Mouse (Mus musculus) midbrain, embryonic 16.5 days (tissue): ENCODE results near the gene Gls. TPM values are rescaled to one million over a fixed set of nuclear protein-coding genes. Genes with fewer than 3 reads are reported as not detected.

Experiments used
- ATAC-seq: fragments of 200-750 bp; cut with Nextera tagmentation; 2 replicates; pipeline ENCODE4 v1.8.0; 2017; ENCODE audit warnings: moderate TSS enrichment
- H3K27ac ChIP-seq: fragments of 300-500 bp; sonication (generic); 2 replicates; pipeline ENCODE4 v1.5.1; 2014; ENCODE audit warnings: mild to moderate bottlenecking, low read length, mixed read lengths
- H3K27me3 ChIP-seq: fragments of 300-500 bp; sonication (generic); 2 replicates; pipeline ENCODE4 v1.6.1; 2014; ENCODE audit warnings: low read depth, low read length, mixed read lengths; ENCODE audit not compliant: control insufficient read depth, insufficient read depth
- H3K36me3 ChIP-seq: fragments of 300-500 bp; sonication (generic); 2 replicates; pipeline ENCODE4 v1.6.1; 2014; ENCODE audit warnings: mild to moderate bottlenecking, low read length, moderate library complexity, mixed read lengths; ENCODE audit not compliant: control insufficient read depth, insufficient read depth
- H3K4me1 ChIP-seq: fragments of 300-500 bp; sonication (generic); 2 replicates; pipeline ENCODE4 v1.6.1; 2014; ENCODE audit warnings: mild to moderate bottlenecking, low read length, mixed read lengths; ENCODE audit not compliant: control insufficient read depth, insufficient read depth
- H3K4me2 ChIP-seq: fragments of 300-500 bp; sonication (generic); 2 replicates; pipeline ENCODE4 v1.6.1; 2014; ENCODE audit warnings: mild to moderate bottlenecking, low read length, mixed read lengths
- H3K4me3 ChIP-seq: fragments of 300-500 bp; sonication (generic); 2 replicates; pipeline ENCODE4 v1.5.1; 2014; ENCODE audit warnings: low read depth, mild to moderate bottlenecking, low read length, moderate library complexity, mixed read lengths
- H3K9ac ChIP-seq: fragments of 300-500 bp; sonication (generic); 2 replicates; pipeline ENCODE4 v1.6.1; 2014; ENCODE audit warnings: low read depth, low read length, mixed read lengths
- H3K9me3 ChIP-seq: fragments of 300-500 bp; sonication (generic); replicated peaks from 2 replicates; pipeline ENCODE4 v1.6.1; 2014; ENCODE audit warnings: mild to moderate bottlenecking, low read length, mixed read lengths; ENCODE audit not compliant: control insufficient read depth, poor library complexity, severe bottlenecking
- WGBS: fragments of 180-500 bp; shearing (Covaris S2); extraction: QIAGEN DNeasy Blood & Tissue Kit; methylation state at CpG from one replicate; pipeline ENCODE4 v1.1.7; 2014; 5-methylcytosine and 5-hydroxymethylcytosine counted together
- polyA plus RNA-seq: library from polyadenylated mRNA; unstranded; fragments of >200 nt; fragmentation: Nextera tagmentation; extraction: Ambion mirVana; gene quantifications from 2 replicates; pipeline ENCODE4 v1.2.1, GENCODE M21; 2015

The Gls gene
- polyA plus RNA-seq, 1 experiment from 2014 or later = 35.0 TPM

GRCm38 (mm10) chr1:52129794-52130193 lies 103.2 kb downstream of the Gls start:
- H3K27ac ChIP-seq = no peak overlapping the region
- peaks cover 3% of the 10 kb centered on the region; the same call in 1 of the 2 replicates for H3K36me3 ChIP-seq
- H3K4me1 ChIP-seq = no peaks in the 10 kb centered on the region
- no peak overlapping the region for H3K4me2 ChIP-seq
- H3K27me3 ChIP-seq = no peaks in the 10 kb centered on the region
- H3K4me3 ChIP-seq = no peak overlapping the region
- ATAC-seq = no peak
- no peak overlapping the region for H3K9ac ChIP-seq
- 70% methylated on average over 6 of the region's 6 CpGs for WGBS
- no peaks in the 10 kb centered on the region for H3K9me3 ChIP-seq

GRCm38 (mm10) chr1:52127350-52127749 lies 105.7 kb downstream of the Gls start:
- Histone ChIP-seq H3K27ac (no peak overlapping the region), H3K4me3 (no peak overlapping the region), H3K9ac (no peak overlapping the region), H3K4me2 (no peak overlapping the region), H3K4me1 (no peaks in the 10 kb centered on the region), H3K27me3 (no peaks in the 10 kb centered on the region), H3K9me3 (no peaks in the 10 kb centered on the region), H3K36me3 (peaks cover 3% of the 10 kb centered on the region; the same call in 1 of the 2 replicates)
- ATAC-seq = no peak
- WGBS = 95% methylated on average over 6 of the region's 6 CpGs

- 81% methylated on average over 3 of the region's 3 CpGs for WGBS
- H3K9ac ChIP-seq = no peak overlapping the region
- no peak overlapping the region for H3K4me2 ChIP-seq
- H3K4me1 ChIP-seq = 0 out of 2 replicates have a peak, but pooled peaks cover 6% of the 10 kb centered on the region
- no peak for ATAC-seq
- no peaks in the 10 kb centered on the region for H3K27me3 ChIP-seq
- H3K9me3 ChIP-seq = no peaks in the 10 kb centered on the region
- H3K4me3 ChIP-seq = no peak overlapping the region
- no peak overlapping the region for H3K27ac ChIP-seq
- H3K36me3 ChIP-seq = peaks cover 3% of the 10 kb centered on the region; the same call in 1 of the 2 replicates
Observed at GRCm38 (mm10) chr1:52124818-52125217, 108.2 kb downstream of the Gls start.

- WGBS = 89% methylated on average over 3 of the region's 3 CpGs
Observed at GRCm38 (mm10) chr1:52121052-52121451, 112.0 kb downstream of the Gls start.

GRCm38 (mm10) chr1:52120191-52120590 lies 112.8 kb downstream of the Gls start:
- Histone ChIP-seq H3K36me3 (no peaks in the 10 kb centered on the region), H3K27ac (no peak overlapping the region), H3K4me3 (peak overlapping the region; percentile 86), H3K4me2 (peak overlapping the region; percentile 97), H3K9ac (peak overlapping the region; percentile 79; the same call in 1 of the 2 replicates), H3K9me3 (no peaks in the 10 kb centered on the region), H3K27me3 (no peaks in the 10 kb centered on the region; the same call in 1 of the 2 replicates), H3K4me1 (0 out of 2 replicates have a peak, but pooled peaks cover 10% of the 10 kb centered on the region)
- 46% methylated on average over 10 of the region's 10 CpGs for WGBS
- no peak for ATAC-seq

More at GRCm38 (mm10) chr1:52121052-52121451, 112.0 kb downstream of the Gls start:
- H3K4me2 ChIP-seq = no peak overlapping the region
- no peak overlapping the region for H3K4me3 ChIP-seq
- ATAC-seq = no peak
- H3K9ac ChIP-seq = no peak overlapping the region
- H3K27ac ChIP-seq = no peak overlapping the region
- H3K36me3 ChIP-seq = no peaks in the 10 kb centered on the region
- no peaks in the 10 kb centered on the region for H3K9me3 ChIP-seq
- no peaks in the 10 kb centered on the region for H3K27me3 ChIP-seq
- 0 out of 2 replicates have a peak, but pooled peaks cover 10% of the 10 kb centered on the region for H3K4me1 ChIP-seq

GRCm38 (mm10) chr1:52119691-52120090 lies 113.3 kb downstream of the Gls start:
- Histone ChIP-seq H3K4me3 (peak overlapping the region; percentile 86), H3K4me1 (0 out of 2 replicates have a peak, but pooled peaks cover 10% of the 10 kb centered on the region), H3K9ac (peak overlapping the region; percentile 79), H3K36me3 (no peaks in the 10 kb centered on the region), H3K27me3 (no peaks in the 10 kb centered on the region; the same call in 1 of the 2 replicates), H3K9me3 (no peaks in the 10 kb centered on the region), H3K27ac (no peak overlapping the region), H3K4me2 (peak overlapping the region; percentile 97)
- ATAC-seq = peak; percentile 43
- WGBS = 0% methylated on average over 20 of the region's 20 CpGs

- H3K4me1 ChIP-seq = 0 out of 2 replicates have a peak, but pooled peaks cover 10% of the 10 kb centered on the region
- 3% methylated on average over 36 of the region's 37 CpGs for WGBS
- no peaks in the 10 kb centered on the region; the same call in 1 of the 2 replicates for H3K27me3 ChIP-seq
Observed at GRCm38 (mm10) chr1:52118860-52119591, 114.0 kb downstream of the Gls start, which contains the start of gene Stat1. Gene Stat1 (plus strand): TSS chr1:52119440.

GRCm38 (mm10) chr1:52117777-52118176 lies 115.3 kb downstream of the Gls start:
- 81% methylated on average over 1 of the region's 1 CpGs for WGBS
- Histone ChIP-seq H3K4me3 (no peak overlapping the region), H3K4me1 (peaks cover 15% of the 10 kb centered on the region; the same call in 1 of the 2 replicates), H3K27ac (no peak overlapping the region), H3K4me2 (no peak overlapping the region), H3K9ac (no peak overlapping the region), H3K36me3 (no peaks in the 10 kb centered on the region), H3K27me3 (no peaks in the 10 kb centered on the region; the same call in 1 of the 2 replicates), H3K9me3 (no peaks in the 10 kb centered on the region)
- no peak for ATAC-seq

More at GRCm38 (mm10) chr1:52118860-52119591, 114.0 kb downstream of the Gls start, which contains the start of gene Stat1:
- H3K36me3 ChIP-seq = no peaks in the 10 kb centered on the region
- H3K4me3 ChIP-seq = peak within 1 kb of the TSS; percentile 86
- ATAC-seq = peak; percentile 91
- no peaks in the 10 kb centered on the region for H3K9me3 ChIP-seq
- peak within 1 kb of the TSS; percentile 79 for H3K9ac ChIP-seq
- peak within 1 kb of the TSS; percentile 64; the same call in 1 of the 2 replicates for H3K27ac ChIP-seq
- peak within 1 kb of the TSS; percentile 97 for H3K4me2 ChIP-seq

GRCm38 (mm10) chr1:52116441-52116840 lies 116.6 kb downstream of the Gls start:
- Histone ChIP-seq H3K27me3 (no peaks in the 10 kb centered on the region; the same call in 1 of the 2 replicates), H3K9ac (no peak overlapping the region), H3K4me3 (no peak overlapping the region), H3K36me3 (no peaks in the 10 kb centered on the region), H3K4me1 (peaks cover 15% of the 10 kb centered on the region; the same call in 1 of the 2 replicates), H3K4me2 (no peak overlapping the region), H3K27ac (no peak overlapping the region), H3K9me3 (no peaks in the 10 kb centered on the region)
- no peak for ATAC-seq
- WGBS = 84% methylated on average over 3 of the region's 3 CpGs
